Mouse (Mus musculus): ENCODE results near the gene Gm45140.

The Gm45140 gene

DNA sequence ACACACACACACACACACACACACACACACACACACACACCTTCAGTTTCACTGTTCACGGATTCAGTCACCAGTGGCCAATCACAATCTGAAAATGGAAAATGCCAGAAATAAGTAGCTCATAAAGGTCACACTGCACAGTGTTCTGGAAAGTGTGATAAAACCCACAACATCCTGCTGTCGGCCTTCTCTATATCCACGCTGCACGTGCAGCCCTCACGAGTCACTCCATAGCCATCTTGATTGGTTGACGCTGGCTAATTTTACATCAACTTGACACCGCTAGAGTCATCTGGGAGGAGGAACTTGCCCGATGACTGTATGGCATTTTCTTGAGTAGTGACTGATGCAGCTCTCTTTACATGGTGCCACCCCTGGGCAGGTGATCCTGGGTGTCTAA lies 93.6 kb downstream of the Gm45140 start:
- no peak for DNase-seq (ENCODE audit: low spot score in 2 of 2)

DNA sequence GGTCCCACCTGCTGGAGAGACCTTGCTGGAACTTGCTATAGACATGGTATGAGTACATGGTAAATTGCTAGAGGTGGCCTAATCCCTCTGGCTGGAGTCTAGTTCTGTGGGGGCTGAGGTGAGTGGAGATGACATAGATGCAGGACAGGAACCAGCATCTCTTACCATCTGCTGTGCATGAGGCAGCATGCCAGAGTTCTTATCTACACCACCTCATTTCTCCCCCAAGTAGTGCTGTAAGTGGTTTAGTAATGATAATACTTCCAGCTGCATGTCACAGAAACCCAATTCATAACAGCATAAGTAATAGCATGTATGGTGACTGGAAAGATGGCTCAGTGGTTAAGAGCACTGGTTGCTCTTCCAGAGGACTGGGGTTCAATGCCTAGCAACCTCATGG lies 95.1 kb downstream of the Gm45140 start:
- no peak for DNase-seq (ENCODE audit: low spot score in 2 of 2)

DNA sequence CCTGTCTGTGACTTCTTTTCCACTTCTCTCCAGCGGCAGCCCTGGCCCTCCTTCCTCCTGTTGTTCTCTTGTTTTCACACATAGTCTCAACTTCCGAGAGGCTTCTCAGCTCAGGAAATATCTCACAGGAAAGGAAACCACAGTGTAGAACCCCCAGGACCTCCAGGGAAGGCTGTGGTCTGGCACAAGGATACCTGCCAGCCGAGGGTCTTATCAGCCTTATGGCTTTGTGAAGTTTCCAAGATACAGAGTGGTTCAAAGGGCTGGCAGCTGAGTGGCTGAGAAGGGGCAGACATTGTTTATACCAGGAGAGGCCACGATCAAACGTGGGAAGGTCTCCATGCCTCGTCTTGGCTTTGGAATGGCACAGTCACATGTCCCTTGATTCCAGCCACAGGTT lies 95.7 kb downstream of the Gm45140 start:
- no peak for DNase-seq (ENCODE audit: low spot score in 2 of 2)
